Mouse (Mus musculus) adrenal gland, postnatal 25 days (tissue): Measurements from ENCODE around the gene Trpm3. TPM values are rescaled to one million over a fixed set of nuclear protein-coding genes. Genes with fewer than 3 reads are reported as not detected.

Experiments used
- DNase-seq: peaks from one replicate; pipeline ENCODE4 v3.0.0; 2021; ENCODE audit warnings: mixed read lengths
- total RNA-seq: library from RNA; stranded (reverse); gene quantifications from 2 replicates; pipeline ENCODE4 v1.2.3, GENCODE M21; 2021

Trpm3 gene
- total RNA-seq, 1 experiment from 2014 or later: 0.61 TPM

DNA sequence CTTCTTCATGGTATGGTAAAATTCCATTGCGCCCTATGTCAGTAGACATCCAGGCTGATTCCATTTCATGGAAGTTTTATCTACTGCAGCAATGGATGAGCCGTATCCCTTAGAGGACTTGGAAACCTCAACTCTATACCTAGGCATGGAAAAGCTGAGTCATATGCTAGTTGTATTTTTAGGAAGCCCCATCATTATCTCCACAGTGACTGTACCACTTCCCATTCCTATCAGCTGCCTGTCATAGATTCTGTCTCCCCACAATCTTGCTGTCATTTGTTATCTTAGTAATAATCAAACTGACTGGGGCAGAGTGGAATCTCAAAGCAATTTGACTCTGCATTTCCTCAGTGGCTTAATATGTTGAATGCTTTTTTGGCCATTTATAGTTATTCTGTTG lies 169.2 kb downstream of the Trpm3 start:
- DNase-seq: no peak

DNA sequence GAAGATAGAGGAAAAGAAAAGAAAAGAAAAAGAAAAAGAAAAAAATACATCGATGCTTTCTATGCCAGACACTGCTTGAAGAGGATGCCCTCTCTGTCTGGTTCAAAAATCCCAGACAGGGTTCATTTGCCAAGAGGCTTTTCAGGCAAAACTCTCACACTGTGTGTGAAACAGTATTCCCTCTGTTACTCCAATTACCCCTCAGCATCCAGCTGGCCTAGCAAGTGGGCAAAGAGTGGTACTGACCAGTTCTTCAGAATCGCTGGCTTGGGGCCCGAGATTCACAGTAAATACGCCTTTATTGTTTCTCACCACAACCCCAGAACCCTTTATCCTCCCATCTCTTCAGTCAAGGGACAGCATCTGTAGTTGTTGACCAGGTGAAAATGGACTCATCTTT lies 178.5 kb downstream of the Trpm3 start:
- no peak for DNase-seq

DNA sequence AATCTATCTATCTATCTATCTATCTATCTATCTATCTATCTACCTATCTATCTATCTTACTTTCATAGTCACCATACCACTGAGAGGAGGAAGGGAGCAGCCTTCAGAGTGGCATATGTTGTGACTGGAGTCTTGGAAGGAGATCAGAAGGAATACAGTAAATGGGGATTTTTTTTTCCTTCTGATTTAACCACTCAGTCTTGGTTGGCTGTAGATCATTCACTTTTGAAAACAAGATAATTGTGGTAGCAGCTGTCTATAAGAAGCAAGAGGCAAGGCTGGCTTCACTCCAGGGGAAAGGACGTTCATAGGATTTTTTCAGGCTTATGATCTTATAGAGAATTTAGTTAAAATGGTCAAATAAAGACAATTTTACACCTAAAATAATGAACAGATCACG lies 188.0 kb downstream of the Trpm3 start:
- DNase-seq: no peak

- DNase-seq: no peak
Measured at GRCm38 (mm10) chr19:22327226-22327625, 188.4 kb downstream of the Trpm3 start.

- no peak for DNase-seq
Measured at GRCm38 (mm10) chr19:22336278-22336677, 197.4 kb downstream of the Trpm3 start.

GRCm38 (mm10) chr19:22337468-22337867 lies 198.6 kb downstream of the Trpm3 start:
- DNase-seq: peak; percentile 14

GRCm38 (mm10) chr19:22338927-22339326 lies 200.1 kb downstream of the Trpm3 start:
- DNase-seq: no peak

DNA sequence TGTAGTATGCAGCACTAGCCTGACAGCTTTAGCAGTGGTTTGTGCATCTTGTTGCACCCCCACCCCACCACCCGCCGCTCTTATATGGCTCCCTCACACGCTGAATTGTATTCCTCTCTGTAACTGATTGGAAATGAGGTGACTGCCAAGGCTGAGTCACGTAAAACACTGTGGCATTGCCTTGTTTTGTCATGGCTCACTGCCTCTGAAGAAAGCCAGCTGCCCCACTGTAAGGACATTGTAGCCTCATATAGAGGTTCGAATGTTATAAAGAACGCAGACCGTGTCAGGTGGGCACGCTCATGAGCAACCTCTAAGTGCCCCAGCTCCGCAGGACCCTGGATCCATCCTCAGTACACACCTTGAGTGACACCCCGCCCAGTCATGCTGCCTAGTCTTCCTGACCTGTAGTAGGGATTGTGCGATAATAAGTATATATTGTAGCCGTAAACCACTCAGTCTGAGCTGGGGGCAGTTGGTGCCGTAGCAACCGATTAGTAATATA lies 215.2 kb downstream of the Trpm3 start:
- no peak for DNase-seq

DNA sequence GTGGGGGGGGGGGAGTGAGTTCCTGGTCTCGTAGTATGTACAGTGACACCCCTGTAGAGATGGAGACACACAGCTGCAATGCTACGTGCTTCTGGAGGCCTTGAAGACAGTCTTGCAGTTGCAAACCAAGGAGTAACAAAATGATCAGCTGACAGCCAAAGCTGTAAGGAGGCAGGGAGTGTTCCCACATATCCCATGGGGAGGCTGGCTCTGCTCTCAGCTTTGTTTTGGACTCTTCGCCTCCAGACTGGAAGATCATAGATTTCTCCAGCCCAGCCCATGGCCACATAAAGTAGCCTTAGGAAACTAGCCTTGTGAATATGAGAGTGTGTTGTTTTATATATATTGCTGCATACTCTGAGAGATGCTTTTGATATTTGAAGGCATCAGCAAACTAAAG lies 248.0 kb downstream of the Trpm3 start:
- no peak for DNase-seq

GRCm38 (mm10) chr19:22394700-22395099 lies 255.9 kb downstream of the Trpm3 start:
- DNase-seq: no peak

GRCm38 (mm10) chr19:22404049-22404448 lies 265.2 kb downstream of the Trpm3 start:
- no peak for DNase-seq

DNA sequence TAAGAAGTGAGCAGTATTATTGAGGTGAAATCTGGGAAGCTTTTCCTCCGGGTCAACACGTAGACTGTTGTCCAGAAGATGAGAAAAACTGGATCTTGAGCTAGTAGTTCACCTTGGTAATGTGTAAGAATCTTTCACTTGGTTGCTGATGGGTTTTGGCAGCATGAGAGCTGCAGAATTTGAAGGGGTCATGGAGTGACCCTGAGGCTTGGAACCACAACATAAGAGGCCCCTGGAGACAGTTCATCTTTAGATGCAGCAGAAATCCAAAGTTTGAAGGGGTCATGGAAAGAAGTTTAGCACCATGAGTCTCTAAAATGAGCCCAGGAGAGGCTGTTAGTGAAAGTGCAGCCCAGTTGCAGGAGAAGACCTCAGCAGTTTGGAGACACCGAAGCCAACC lies 279.4 kb downstream of the Trpm3 start:
- DNase-seq: no peak

DNA sequence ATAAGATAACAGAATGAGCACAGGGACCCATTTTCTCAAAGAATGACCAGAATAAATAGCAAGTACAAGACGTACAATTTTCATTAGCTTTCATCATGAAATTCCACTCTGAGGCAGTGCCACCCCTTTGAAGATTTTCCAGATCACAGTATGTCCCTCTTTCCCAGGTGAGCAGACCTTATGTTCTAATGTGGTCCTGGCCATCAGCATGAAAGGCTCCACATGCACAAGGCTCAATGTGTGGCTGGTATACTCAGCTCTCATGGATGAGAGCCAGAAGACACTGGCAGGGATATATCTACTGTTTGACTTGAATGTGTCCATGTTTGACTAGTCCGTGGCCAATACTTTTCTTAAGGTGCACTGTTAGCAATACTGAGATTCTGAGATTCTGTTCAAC lies 298.4 kb downstream of the Trpm3 start:
- DNase-seq: no peak

DNA sequence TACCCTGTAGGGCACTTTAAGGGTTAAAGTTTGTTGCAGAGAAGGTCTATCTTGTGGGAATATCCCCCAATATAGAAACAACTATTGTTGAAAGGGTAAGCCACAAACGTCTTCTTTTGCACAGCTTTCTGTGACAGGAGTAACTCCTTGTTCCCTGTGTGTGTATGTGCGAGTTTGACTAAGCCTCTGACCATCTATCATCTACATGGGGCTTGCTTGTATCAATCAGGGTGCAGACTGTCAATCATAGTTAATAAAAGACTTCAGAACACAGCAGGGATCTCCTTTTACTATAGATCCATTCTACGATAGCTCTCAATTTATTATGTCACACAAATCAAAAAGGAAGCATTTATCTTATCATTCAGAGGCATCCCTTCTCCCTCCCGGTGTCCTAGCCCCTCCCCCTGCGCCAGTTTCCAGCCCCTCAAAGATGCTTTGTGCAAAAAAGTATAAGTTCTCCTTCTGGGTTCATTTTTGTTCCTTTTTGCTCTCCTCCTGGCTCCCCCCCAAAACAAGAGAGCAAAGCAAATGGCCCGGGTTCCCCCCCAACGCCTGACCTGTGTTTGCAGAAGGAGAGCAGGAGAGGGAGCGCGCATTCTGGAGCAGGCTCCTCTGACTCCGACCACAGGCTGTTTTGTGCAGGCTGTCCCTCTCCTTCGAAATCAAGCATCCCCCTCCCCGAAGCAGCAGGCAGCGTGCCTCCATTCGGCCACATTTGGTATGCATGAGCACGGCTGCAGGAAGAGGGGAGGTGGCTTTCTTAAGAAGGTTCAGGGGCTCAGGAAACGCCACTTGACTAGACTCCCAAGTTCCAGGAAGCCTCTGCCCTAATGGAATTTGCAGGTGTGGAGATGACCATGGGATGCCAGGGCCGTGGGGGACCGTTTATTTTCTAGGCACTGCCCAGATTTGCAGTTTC lies 308.8 kb downstream of the Trpm3 start:
- no peak for DNase-seq

GRCm38 (mm10) chr19:22448340-22449288 lies 309.8 kb downstream of the Trpm3 start:
- DNase-seq: no peak

- no peak for DNase-seq
Measured at GRCm38 (mm10) chr19:22451290-22451689, 312.4 kb downstream of the Trpm3 start.

- no peak for DNase-seq
Measured at GRCm38 (mm10) chr19:22456935-22457334, 318.1 kb downstream of the Trpm3 start.

DNA sequence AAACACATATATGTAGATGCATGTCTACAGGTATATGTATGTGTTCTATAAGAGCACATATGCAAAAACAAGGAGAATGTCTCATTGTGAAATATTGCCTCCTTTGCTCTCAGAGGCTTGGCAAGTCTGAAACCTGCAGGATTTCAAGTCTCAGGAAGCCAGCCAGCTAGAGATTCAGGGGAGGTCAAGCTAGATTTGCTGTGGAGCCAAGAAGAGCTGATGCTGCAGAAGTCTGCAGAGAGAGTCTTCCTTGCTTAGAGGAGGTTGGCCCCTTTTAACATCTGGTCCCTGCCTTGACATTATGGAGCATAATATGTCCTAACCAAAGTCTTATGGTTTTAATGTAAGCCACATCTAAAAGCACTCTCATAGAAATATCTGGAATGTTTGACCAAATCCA lies 323.2 kb downstream of the Trpm3 start:
- DNase-seq: no peak

DNA sequence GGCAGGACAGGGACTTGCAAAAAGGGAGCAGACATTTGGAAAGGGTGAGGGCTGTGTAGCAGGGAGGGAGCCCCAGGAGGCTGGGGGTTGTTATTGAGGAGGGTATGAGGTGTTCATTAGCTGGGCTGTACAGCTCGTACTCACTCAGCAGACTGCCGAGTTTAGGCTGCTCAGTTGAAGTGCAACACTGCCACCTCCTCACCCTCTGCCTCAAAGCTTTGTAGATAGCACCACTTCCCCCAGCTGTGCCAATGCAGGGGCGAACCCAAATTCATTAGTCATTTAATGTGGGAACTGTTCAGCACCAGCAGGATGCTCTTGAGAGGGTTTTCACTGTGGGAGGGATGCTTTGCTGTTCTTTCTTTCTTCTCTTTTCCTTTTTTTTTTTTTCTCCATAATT lies 324.7 kb downstream of the Trpm3 start:
- no peak for DNase-seq

DNA sequence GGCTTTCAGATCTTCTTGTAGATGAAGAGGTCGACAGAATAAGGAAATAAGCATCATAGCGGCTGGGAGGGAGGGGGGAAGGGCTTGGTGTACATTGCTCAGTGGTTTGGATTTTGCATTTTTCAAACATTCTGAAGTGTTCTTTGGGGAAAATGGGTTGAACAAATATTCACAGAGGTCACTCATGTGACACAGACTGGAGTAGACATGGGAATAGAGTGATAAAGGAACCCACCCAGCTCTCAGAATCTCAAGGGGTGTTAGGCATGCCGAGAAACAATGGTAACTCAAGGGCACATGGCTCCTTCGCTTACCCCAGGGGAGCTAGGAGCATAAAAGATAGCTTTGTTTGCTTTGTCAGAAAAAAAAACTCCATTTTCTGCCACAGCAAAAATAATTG lies 330.8 kb downstream of the Trpm3 start:
- DNase-seq: no peak

DNA sequence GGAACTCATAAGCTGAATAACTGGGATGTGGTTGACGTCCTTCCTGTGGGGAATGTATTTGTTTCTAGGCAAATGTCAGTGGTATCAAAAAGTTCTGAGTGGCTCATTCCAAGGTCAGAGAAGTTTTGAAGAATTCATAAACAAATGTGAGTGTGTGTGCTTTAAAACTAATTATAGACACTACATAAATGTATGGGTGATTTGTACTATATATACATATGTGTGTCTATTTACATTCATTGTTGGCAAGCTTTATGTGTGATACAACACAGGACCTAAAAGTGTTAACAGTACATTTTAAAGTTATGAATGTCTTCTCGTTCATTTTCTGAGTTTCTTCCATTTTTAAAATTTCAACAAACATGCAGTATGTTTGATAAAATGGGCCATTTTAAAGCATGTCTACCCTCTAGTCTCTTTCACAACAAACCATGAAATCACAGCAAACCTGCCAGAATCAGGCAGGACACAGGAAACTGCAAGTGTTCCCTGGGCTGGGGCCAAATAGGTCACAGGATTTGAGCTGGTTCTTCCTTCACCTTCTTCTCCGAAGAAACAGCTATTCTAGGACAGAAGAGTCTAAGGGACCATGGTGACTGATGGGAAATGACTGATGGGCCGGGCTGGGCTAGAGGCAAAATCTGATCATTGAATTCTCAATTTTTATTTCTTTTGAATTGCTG lies 334.3 kb downstream of the Trpm3 start:
- DNase-seq: peak; percentile 19

- no peak for DNase-seq
Measured at GRCm38 (mm10) chr19:22478295-22478989, 339.6 kb downstream of the Trpm3 start.
